Mouse (Mus musculus) cortical plate, adult 2 months (tissue): Measurements from ENCODE around the gene Klhdc1.
A peak's percentile ranks its signal among the peaks of the same experiment; 100 is the strongest.

Source experiments
- CTCF ChIP-seq: fragments of 200-500 bp; IDR thresholded peaks from 2 replicates; pipeline ENCODE4 v1.5.1; 2011; ENCODE audit warnings: mild to moderate bottlenecking, control low read depth, low read length; ENCODE audit not compliant: insufficient read depth; ENCODE audit errors: extremely low read depth
- POLR2A ChIP-seq: fragments of 200-500 bp; IDR thresholded peaks from 2 replicates; pipeline ENCODE4 v1.6.1; 2011; ENCODE audit warnings: mild to moderate bottlenecking, low read length, control low read depth; ENCODE audit not compliant: insufficient read depth; ENCODE audit errors: extremely low read depth

DNA sequence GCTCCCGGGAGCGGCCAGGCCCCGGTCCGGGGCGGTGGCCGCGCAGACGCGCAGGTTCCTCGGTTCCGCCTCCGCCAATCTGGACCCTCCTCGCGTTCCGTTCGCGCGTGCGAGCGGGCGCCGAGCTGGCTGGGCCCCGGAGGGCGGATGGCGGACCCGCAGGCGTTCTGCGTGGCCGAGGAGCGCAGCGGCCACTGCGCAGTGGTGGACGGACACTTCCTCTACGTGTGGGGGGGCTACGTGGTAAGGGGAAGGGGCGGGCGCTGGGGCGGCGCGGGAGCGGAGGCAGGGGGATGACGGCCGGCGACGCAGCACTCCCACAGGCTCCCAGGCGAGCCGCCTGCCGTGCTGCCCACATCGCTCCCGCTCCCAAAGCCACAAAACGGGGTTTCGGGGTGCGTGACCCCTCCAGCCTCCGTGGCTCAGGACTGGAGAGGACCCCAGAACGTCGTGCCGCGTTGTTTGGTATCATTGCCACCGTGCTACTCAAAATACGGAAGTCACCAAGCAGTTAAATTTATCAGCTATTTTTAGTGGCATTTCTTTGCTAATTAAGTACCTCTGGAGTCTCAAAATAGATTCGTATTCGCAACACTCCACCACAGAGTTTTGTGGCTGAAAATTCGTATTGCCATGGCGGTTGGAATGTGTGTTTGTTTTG, 925 bp downstream of the Klhdc1 start:
- TF ChIP-seq POLR2A (peak; percentile 48; the same call in 1 of the 2 replicates), CTCF (no peak)
